Mouse (Mus musculus) cerebellum, postnatal 4 days (tissue): Measurements from ENCODE around the gene Cbx4.

Source experiments
- DNase-seq, 2 experiments: peaks; one replicate each; pipeline ENCODE4 v3.0.0; 2022; ENCODE audit warnings: low spot score in 2 of 2, mixed read lengths in 1 of 2

The Cbx4 gene

GRCm38 (mm10) chr11:119084446-119085278, 1.4 kb downstream of the Cbx4 start:
- DNase-seq: no peak

- DNase-seq: no peak
Measured at GRCm38 (mm10) chr11:119083724-119084445, 2.1 kb downstream of the Cbx4 start.

- no peak for DNase-seq
Measured at GRCm38 (mm10) chr11:119082638-119083599, 3.1 kb downstream of the Cbx4 start.

GRCm38 (mm10) chr11:119081839-119082637, 4.0 kb downstream of the Cbx4 start:
- peak; percentile 50 to 67 for DNase-seq

- no peak for DNase-seq
Measured at GRCm38 (mm10) chr11:119081148-119081838, 4.7 kb downstream of the Cbx4 start.

GRCm38 (mm10) chr11:119080461-119081147, 5.4 kb downstream of the Cbx4 start:
- DNase-seq: no peak

- DNase-seq: no peak
Measured at GRCm38 (mm10) chr11:119079445-119079837, 6.6 kb downstream of the Cbx4 start.

GRCm38 (mm10) chr11:119078691-119079444, 7.2 kb downstream of the Cbx4 start:
- DNase-seq: peak in 1 of 2 experiments; percentile 74

GRCm38 (mm10) chr11:119077755-119078154, 8.3 kb downstream of the Cbx4 start:
- DNase-seq: no peak

- DNase-seq: no peak
Measured at GRCm38 (mm10) chr11:119075805-119076204, 10.2 kb downstream of the Cbx4 start.

- DNase-seq: no peak
Measured at GRCm38 (mm10) chr11:119073876-119074433, 12.1 kb downstream of the Cbx4 start.

GRCm38 (mm10) chr11:119072986-119073385, 13.0 kb downstream of the Cbx4 start:
- no peak for DNase-seq

GRCm38 (mm10) chr11:119072239-119072638, 13.8 kb downstream of the Cbx4 start:
- DNase-seq: no peak

- DNase-seq: no peak
Measured at GRCm38 (mm10) chr11:119066841-119067240, 19.2 kb downstream of the Cbx4 start.

GRCm38 (mm10) chr11:119059256-119059655, 26.8 kb downstream of the Cbx4 start:
- DNase-seq: no peak

- DNase-seq: no peak
Measured at GRCm38 (mm10) chr11:119058041-119058995, 27.7 kb downstream of the Cbx4 start.

- no peak for DNase-seq
Measured at GRCm38 (mm10) chr11:119057291-119057690, 28.7 kb downstream of the Cbx4 start.
